Mouse (Mus musculus): Measurements from ENCODE around the gene Dolpp1. TPM values are rescaled to one million over a fixed set of nuclear protein-coding genes. Genes with fewer than 3 reads are reported as not detected.

The Dolpp1 gene
- polyA plus RNA-seq, 1 experiment from 2014 or later: 63.7 TPM

DNA sequence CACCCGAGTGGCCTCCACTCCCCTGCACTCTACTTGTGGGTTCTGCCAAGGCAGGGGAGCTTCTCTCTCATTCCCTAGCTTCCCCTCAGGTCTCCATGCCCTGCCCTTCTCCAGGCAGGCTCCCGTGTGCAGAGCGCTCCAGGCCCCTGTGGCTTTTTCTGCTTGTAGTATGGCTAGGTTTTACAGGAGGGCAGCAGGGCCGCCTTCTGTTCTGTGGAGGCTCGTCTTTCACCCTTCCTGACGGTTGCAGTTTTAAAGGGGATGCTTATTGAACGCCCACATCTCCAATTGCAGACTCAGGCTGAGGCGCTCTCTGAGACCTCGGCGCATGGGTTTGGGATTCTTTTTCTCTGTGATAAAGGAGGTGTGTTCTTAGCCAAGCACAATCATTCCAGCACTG is 27.1 kb downstream of the Dolpp1 start:
- peak overlapping the region; percentile 29; the same call in 1 of the 2 replicates for H3K4me2 ChIP-seq (ENCODE audit: low read length)
- H3K4me3 ChIP-seq (ENCODE audit: low read length): no peak overlapping the region
- H3K9ac ChIP-seq (ENCODE audit: low read depth, low read length): peak overlapping the region; percentile 37

DNA sequence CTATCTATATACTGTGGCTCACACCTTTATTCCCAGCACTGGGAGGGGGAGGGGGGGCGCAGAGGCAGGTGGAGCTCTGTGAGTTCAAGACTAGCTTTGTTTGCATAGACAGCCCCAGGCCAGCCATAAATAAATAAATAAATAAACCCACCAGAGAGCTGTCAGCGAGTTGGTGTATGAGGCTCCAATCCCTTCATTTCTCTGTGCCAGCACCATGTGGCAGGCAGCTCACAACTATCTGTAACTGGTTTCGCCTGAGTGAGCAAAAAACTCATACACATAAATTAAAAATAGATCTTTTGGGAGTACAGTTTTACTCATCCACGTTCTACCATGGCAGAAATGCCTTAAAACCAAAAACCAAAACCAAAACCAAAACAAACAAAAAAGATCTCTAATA is 29.4 kb downstream of the Dolpp1 start:
- WGBS: 62% methylated on average over 4 of the region's 4 CpGs
- Histone ChIP-seq H3K9ac (ENCODE audit: low read depth, low read length) (no peak overlapping the region), H3K27me3 (replicated peaks; ENCODE audit: control insufficient read depth, insufficient read depth, low read length) (no peaks in the 10 kb centered on the region), H3K4me1 (ENCODE audit: control insufficient read depth, insufficient read depth, low read depth, low read length) (peaks cover 22% of the 10 kb centered on the region), H3K36me3 (ENCODE audit: control insufficient read depth, insufficient read depth, low read length) (0 out of 2 replicates have a peak, but pooled peaks cover 2% of the 10 kb centered on the region), H3K9me3 (ENCODE audit: control insufficient read depth, low read length) (no peaks in the 10 kb centered on the region), H3K4me3 (ENCODE audit: low read length) (no peak overlapping the region), H3K4me2 (ENCODE audit: low read length) (no peak overlapping the region), H3K27ac (ENCODE audit: low read depth, low read length) (peak overlapping the region; percentile 12; the same call in 1 of the 2 replicates)
- ATAC-seq: no peak

More for the DNA sequence above, 27.1 kb downstream of the Dolpp1 start:
- H3K27ac ChIP-seq (ENCODE audit: low read depth, low read length): no peak overlapping the region
- H3K9me3 ChIP-seq (ENCODE audit: control insufficient read depth, low read length): no peaks in the 10 kb centered on the region
- WGBS: 38% methylated on average over 10 of the region's 10 CpGs
- no peaks in the 10 kb centered on the region for H3K36me3 ChIP-seq (ENCODE audit: control insufficient read depth, insufficient read depth, low read length)
- ATAC-seq: no peak
- H3K27me3 ChIP-seq (replicated peaks; ENCODE audit: control insufficient read depth, insufficient read depth, low read length): no peaks in the 10 kb centered on the region
- peaks cover 31% of the 10 kb centered on the region for H3K4me1 ChIP-seq (ENCODE audit: control insufficient read depth, insufficient read depth, low read depth, low read length)

DNA sequence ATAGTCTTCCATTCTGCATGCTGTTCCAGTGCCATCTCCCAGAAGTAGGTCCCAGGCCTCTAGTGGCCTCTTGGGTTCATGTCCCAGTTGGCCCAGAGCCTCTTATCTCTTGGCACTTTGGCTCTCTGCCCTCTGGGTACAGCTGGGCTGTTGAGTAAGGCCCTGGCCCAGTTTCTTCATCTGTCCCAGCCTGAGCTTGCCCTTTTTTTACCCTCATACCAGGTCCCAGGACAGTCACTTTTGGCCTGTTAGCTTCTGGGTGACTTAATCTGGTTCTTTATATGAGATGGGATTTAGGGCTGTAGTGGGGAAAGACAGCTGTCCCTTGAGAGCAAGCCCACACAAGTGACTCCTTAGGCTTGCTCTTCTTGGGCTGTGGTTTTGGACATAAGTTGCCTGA is 37.1 kb downstream of the Dolpp1 start:
- Histone ChIP-seq H3K4me2 (ENCODE audit: low read length) (no peak overlapping the region), H3K27me3 (replicated peaks; ENCODE audit: control insufficient read depth, insufficient read depth, low read length) (no peaks in the 10 kb centered on the region), H3K4me3 (ENCODE audit: low read length) (no peak overlapping the region), H3K9me3 (ENCODE audit: control insufficient read depth, low read length) (no peaks in the 10 kb centered on the region), H3K9ac (ENCODE audit: low read depth, low read length) (no peak overlapping the region), H3K36me3 (ENCODE audit: control insufficient read depth, insufficient read depth, low read length) (peaks cover 37% of the 10 kb centered on the region), H3K27ac (ENCODE audit: low read depth, low read length) (no peak overlapping the region), H3K4me1 (ENCODE audit: control insufficient read depth, insufficient read depth, low read depth, low read length) (no peaks in the 10 kb centered on the region)
- ATAC-seq: no peak

DNA sequence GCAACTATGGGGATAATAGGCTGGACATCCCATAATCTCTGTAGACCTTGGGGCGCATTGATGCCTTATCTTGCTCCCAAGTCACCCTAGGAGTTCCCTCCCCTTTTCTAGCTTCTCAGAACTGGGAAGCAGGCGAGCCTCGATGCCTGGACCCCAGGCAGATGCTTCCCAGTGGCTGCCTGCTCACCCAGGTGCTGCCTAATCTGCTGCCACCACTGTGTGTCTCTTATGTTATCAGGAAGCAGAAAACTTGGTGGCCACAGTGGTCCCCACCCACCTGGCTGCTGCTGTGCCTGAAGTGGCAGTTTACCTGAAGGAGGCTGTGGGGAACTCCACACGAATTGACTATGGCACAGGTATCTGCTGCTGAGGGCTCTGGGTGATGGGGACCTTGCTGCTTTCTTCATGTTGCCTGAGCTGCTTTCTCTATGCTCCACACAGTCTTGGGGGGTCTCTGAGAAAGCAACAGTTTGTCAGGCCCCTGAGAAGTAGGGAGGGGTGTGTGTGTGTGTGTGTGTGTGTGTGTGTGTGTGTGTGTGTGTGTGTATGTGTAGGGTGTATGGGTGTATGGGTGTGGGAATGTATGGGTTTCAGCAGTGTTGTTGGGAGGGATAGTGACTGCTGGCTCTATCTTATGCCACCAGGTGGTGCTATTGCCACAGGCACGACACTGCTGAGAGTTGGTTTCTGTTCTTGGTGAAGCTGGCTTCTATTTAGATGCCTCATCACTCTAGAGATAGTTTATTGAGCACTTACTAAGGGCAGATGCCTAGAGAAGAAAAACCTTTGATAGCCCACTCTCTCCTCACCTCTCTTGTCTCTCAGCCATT is 43.5 kb downstream of the Dolpp1 start:
- Histone ChIP-seq H3K9ac (ENCODE audit: low read depth, low read length) (no peak overlapping the region), H3K27ac (ENCODE audit: low read depth, low read length) (no peak overlapping the region), H3K4me2 (ENCODE audit: low read length) (no peak overlapping the region), H3K27me3 (replicated peaks; ENCODE audit: control insufficient read depth, insufficient read depth, low read length) (no peaks in the 10 kb centered on the region), H3K9me3 (ENCODE audit: control insufficient read depth, low read length) (no peaks in the 10 kb centered on the region), H3K4me3 (ENCODE audit: low read length) (no peak overlapping the region), H3K36me3 (ENCODE audit: control insufficient read depth, insufficient read depth, low read length) (peaks cover 35% of the 10 kb centered on the region), H3K4me1 (ENCODE audit: control insufficient read depth, insufficient read depth, low read depth, low read length) (peaks cover 5% of the 10 kb centered on the region)
- 62% methylated on average over 5 of the region's 5 CpGs for WGBS
- ATAC-seq: peak; percentile 69

DNA sequence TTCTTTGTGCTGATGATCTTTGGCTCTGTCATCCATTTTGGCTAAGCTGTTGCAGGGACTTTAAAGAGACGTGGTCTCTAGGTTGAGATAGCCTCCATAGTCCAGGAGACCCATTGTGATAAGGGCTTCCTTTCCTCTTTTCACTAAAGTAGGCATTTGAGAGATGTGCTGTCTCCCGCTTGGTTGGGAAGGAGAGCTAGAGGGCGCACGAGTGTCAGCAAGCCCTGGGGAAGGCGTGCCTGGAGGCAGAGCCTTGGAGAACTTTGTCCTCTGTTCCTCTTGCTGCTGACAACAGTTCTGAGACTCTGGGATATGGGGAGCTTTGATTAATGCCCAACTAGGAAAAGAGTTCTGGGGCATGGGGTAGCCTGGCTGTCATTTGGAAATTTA is 44.1 kb downstream of the Dolpp1 start:
- Histone ChIP-seq H3K27me3 (replicated peaks; ENCODE audit: control insufficient read depth, insufficient read depth, low read length) (no peaks in the 10 kb centered on the region), H3K9me3 (ENCODE audit: control insufficient read depth, low read length) (no peaks in the 10 kb centered on the region), H3K4me2 (ENCODE audit: low read length) (no peak overlapping the region), H3K27ac (ENCODE audit: low read depth, low read length) (no peak overlapping the region), H3K9ac (ENCODE audit: low read depth, low read length) (no peak overlapping the region), H3K4me3 (ENCODE audit: low read length) (no peak overlapping the region), H3K4me1 (ENCODE audit: control insufficient read depth, insufficient read depth, low read depth, low read length) (peaks cover 10% of the 10 kb centered on the region), H3K36me3 (ENCODE audit: control insufficient read depth, insufficient read depth, low read length) (peaks cover 35% of the 10 kb centered on the region)
- peak; percentile 9; the same call in 1 of the 2 replicates for ATAC-seq
- WGBS: 80% methylated on average over 5 of the region's 5 CpGs

DNA sequence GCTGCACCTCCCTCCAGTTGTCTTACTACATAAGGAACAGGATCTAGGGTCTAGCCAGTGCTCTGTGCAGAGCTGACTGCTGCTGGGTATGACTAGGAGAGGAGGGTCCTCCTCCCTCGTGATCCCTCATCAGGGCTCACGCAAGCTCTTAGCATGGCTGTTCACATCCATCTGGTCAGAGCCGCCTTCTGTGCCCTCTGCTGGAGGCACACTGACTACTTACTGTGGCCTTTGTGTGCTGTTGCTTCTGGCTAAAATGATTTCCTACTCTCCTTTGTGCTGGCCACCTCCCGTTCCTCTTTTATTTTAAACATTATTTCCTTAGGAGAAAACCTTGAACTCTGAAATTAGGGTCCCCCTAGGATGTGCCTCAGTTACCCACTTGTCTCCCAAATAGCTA is 44.8 kb downstream of the Dolpp1 start:
- no peak overlapping the region for H3K27ac ChIP-seq (ENCODE audit: low read depth, low read length)
- H3K4me2 ChIP-seq (ENCODE audit: low read length): no peak overlapping the region
- no peaks in the 10 kb centered on the region for H3K27me3 ChIP-seq (replicated peaks; ENCODE audit: control insufficient read depth, insufficient read depth, low read length)
- ATAC-seq: no peak
- H3K4me1 ChIP-seq (ENCODE audit: control insufficient read depth, insufficient read depth, low read depth, low read length): peaks cover 17% of the 10 kb centered on the region
- H3K9me3 ChIP-seq (ENCODE audit: control insufficient read depth, low read length): no peaks in the 10 kb centered on the region
- H3K36me3 ChIP-seq (ENCODE audit: control insufficient read depth, insufficient read depth, low read length): peaks cover 28% of the 10 kb centered on the region
- no peak overlapping the region for H3K4me3 ChIP-seq (ENCODE audit: low read length)
- no peak overlapping the region for H3K9ac ChIP-seq (ENCODE audit: low read depth, low read length)
- WGBS: 74% methylated on average over 4 of the region's 4 CpGs

DNA sequence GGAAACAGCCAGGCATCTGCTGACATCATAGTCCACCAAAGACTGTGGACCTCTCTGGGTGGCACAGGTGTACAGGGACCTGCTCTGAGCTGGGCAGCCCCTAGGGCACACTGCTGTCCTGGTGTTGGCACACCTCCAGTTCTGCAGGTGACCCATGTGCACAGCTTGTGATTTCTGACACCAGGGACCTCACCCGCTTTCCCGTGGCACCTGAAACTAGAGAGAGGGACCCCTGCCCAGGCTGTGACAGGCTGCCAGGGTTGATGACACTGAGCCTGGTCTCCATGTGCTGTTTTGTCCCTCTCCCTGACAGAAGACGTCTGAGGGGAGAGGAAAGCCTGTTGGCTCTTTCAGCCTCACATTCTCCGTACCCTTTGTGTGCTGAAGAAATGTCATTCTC is 45.7 kb downstream of the Dolpp1 start:
- H3K9ac ChIP-seq (ENCODE audit: low read depth, low read length): no peak overlapping the region
- no peak overlapping the region for H3K4me3 ChIP-seq (ENCODE audit: low read length)
- H3K4me2 ChIP-seq (ENCODE audit: low read length): no peak overlapping the region
- H3K4me1 ChIP-seq (ENCODE audit: control insufficient read depth, insufficient read depth, low read depth, low read length): peaks cover 27% of the 10 kb centered on the region
- H3K9me3 ChIP-seq (ENCODE audit: control insufficient read depth, low read length): no peaks in the 10 kb centered on the region
- H3K36me3 ChIP-seq (ENCODE audit: control insufficient read depth, insufficient read depth, low read length): peaks cover 23% of the 10 kb centered on the region
- ATAC-seq: no peak
- H3K27ac ChIP-seq (ENCODE audit: low read depth, low read length): no peak overlapping the region
- no peaks in the 10 kb centered on the region for H3K27me3 ChIP-seq (replicated peaks; ENCODE audit: control insufficient read depth, insufficient read depth, low read length)
- 97% methylated on average over 4 of the region's 4 CpGs for WGBS

DNA sequence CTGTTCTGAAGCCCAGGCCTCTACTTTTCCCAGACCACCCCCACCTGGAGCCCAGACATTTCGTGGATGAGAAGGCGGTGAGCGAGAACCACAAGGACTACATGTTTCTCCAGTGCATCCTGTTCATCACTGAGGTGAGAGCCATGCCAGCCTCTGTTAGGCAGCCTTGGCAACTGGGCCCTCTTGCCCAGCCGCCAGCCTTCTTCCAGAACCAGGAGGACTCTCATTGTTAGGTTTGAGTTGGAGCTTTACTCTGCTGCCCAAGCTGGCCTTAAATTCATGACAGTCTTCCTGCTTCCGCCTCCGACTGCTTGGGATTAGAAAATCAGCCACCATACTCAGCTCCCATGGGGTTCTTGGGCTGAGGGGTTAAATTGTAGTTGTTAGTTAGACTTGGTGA is 47.6 kb downstream of the Dolpp1 start:
- no peaks in the 10 kb centered on the region for H3K9me3 ChIP-seq (ENCODE audit: control insufficient read depth, low read length)
- no peak overlapping the region for H3K4me3 ChIP-seq (ENCODE audit: low read length)
- 90% methylated on average over 6 of the region's 6 CpGs for WGBS
- no peak overlapping the region for H3K27ac ChIP-seq (ENCODE audit: low read depth, low read length)
- no peaks in the 10 kb centered on the region for H3K27me3 ChIP-seq (replicated peaks; ENCODE audit: control insufficient read depth, insufficient read depth, low read length)
- H3K4me1 ChIP-seq (ENCODE audit: control insufficient read depth, insufficient read depth, low read depth, low read length): peaks cover 32% of the 10 kb centered on the region
- H3K4me2 ChIP-seq (ENCODE audit: low read length): no peak overlapping the region
- H3K36me3 ChIP-seq (ENCODE audit: control insufficient read depth, insufficient read depth, low read length): peaks cover 25% of the 10 kb centered on the region
- ATAC-seq: no peak
- no peak overlapping the region for H3K9ac ChIP-seq (ENCODE audit: low read depth, low read length)

DNA sequence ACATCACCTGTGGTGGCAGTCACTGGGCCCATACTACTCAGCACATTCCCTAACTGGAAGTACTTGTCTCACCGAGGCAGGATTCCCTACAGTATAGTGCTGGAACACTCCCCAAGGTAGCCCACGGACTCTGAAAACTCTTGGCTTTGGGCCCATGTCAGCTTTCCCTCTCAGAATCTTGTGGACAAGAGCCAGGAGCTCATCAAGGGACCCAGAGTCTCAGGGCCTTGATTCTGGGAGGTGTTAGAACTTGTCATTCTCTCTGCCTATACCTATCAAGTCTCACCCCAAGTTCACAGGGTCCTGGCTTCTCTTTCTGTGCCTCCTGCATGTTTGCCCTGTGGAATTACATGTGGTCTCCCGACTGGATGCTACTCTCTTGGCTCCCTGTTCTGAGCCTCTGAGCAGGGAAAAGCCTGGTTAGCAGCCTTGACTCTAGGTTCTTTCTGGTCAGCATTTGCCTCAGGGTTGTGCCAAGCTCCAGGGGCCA is 48.2 kb downstream of the Dolpp1 start:
- Histone ChIP-seq H3K27ac (ENCODE audit: low read depth, low read length) (peak overlapping the region; percentile 96), H3K4me2 (ENCODE audit: low read length) (no peak overlapping the region), H3K4me1 (ENCODE audit: control insufficient read depth, insufficient read depth, low read depth, low read length) (peaks cover 32% of the 10 kb centered on the region), H3K36me3 (ENCODE audit: control insufficient read depth, insufficient read depth, low read length) (peaks cover 25% of the 10 kb centered on the region), H3K9ac (ENCODE audit: low read depth, low read length) (peak overlapping the region; percentile 25; the same call in 1 of the 2 replicates), H3K9me3 (ENCODE audit: control insufficient read depth, low read length) (no peaks in the 10 kb centered on the region), H3K4me3 (ENCODE audit: low read length) (no peak overlapping the region), H3K27me3 (replicated peaks; ENCODE audit: control insufficient read depth, insufficient read depth, low read length) (no peaks in the 10 kb centered on the region)
- ATAC-seq: no peak
- 39% methylated on average over 3 of the region's 3 CpGs for WGBS

Data from hindbrain, embryonic 16.5 days (tissue).